Mouse (Mus musculus): ENCODE measurements at regions not wholly inside any gene's neighbourhood (a gene's known extent, or its start where the extent isn't known, plus 50 kb on each side); places are given as distances from the start of the nearest gene placed in this dataset.

DNA sequence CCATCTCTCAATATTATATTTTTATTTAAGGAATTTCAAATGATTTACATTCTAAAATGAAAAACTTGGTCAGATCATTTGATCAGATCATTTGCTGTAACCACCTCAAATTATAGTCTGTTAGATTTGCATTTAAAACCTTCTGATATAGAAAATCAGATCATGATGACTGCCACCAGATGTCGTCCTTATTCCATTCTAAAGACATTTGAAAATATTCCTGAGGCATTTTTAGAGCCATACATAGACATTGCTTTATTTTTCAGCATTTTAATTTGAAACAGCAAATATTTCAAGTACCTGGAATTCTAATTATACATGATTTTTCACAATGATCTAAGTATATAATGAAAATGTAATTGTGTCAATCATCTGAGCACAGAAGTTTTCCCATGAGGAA is 52.0 kb upstream of the Ppp6c start:
- no peak for DNase-seq (ENCODE audit: low read depth, low spot score)
- Histone ChIP-seq H3K36me3 (ENCODE audit: control insufficient read depth, insufficient read depth, low read length, poor library complexity, severe bottlenecking) (no peaks in the 10 kb centered on the region), H3K27me3 (ENCODE audit: control insufficient read depth, insufficient read depth, low read length, poor library complexity, severe bottlenecking) (no peaks in the 10 kb centered on the region)

Data from splenic B cell, adult 2 months (primary cell).